Mouse (Mus musculus): Measurements from ENCODE around the gene Ly86.

Ly86 gene

DNA sequence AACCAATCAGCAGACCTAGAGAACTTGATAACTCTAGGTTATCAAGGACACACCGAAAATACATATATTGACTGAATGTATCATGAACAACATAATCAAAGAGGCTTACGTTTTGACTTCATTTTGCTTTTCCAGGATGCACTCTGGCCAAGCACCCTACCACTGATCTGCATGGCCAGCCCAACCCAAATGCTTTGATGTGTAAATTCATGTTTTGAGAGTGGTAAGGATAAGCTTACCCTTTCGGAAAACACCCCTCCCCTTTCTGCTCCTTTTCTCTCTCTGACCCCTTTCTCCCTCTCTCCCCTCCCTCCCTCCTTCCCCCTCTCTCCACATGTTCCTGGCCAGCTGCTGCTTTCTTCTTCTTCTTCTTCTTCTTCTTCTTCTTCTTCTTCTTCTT lies 88.1 kb downstream of the Ly86 start:
- no peak for DNase-seq

DNA sequence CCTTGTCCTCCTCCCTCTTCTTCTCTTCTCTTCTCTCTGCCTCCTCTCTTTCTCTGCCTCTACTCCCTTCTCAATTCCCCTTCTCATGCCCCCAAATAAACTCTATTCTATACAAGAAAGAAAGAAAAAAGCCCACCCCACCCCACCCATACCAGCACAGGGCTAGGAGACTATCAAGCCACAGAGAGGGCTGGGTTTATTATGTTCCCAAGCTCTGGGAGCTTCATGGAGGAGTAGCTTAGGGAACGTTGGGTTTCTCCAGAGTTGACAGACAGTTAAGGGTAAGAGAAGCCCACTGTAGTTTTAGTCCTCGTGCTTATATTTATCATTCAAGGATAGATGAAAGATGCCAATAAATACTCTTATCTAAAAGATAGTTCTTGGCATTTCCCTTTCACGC lies 88.7 kb downstream of the Ly86 start:
- no peak for DNase-seq

DNA sequence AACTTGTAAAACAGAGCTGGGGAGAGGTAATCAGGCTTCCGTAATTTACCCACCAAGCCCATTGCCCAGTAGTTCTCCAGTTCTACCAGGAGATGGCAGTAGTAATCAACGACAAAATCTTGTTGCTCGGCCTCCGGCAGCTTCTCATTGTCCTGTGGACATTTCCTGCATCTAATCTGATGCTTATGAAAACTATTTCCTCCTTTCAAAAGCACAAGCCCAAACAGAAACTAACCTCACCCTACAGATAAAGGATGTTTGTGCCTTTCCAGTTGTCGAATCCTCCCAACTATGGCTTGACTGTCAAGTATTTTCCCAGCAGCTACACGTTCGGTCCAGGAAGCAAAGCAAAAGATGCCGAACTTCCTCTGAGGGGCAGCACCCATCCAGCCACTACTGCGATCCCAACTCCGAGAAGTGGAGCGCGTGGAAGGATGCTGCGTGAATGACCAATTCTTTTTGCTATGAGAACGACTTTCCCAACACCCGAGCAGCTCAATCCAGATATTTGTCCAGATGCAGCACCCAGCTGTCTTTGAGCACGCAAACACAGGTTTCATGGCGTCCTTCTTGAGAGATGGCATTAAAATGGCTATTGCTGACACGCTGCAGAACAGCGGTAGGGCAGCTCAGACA lies 89.2 kb downstream of the Ly86 start:
- peak; percentile 62 for DNase-seq

DNA sequence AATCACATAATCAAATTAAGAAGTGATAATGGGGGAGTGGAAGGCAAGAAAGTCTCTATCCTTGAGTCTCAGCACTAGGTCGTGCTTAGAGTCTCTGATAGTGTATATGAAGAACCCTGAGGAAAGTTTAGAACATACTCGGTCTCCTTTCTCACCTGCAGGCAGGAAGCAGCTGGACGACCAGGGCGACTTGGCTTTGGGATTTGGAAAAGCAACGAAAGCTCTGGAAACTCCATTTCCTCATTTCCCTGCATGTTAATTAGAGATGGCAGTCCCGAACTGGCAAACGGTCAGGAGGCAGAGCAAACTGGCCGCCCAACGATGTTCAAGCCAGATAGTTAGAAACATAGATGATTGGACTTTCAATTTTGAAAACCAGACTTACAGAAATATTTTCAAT lies 89.8 kb downstream of the Ly86 start:
- no peak for DNase-seq

DNA sequence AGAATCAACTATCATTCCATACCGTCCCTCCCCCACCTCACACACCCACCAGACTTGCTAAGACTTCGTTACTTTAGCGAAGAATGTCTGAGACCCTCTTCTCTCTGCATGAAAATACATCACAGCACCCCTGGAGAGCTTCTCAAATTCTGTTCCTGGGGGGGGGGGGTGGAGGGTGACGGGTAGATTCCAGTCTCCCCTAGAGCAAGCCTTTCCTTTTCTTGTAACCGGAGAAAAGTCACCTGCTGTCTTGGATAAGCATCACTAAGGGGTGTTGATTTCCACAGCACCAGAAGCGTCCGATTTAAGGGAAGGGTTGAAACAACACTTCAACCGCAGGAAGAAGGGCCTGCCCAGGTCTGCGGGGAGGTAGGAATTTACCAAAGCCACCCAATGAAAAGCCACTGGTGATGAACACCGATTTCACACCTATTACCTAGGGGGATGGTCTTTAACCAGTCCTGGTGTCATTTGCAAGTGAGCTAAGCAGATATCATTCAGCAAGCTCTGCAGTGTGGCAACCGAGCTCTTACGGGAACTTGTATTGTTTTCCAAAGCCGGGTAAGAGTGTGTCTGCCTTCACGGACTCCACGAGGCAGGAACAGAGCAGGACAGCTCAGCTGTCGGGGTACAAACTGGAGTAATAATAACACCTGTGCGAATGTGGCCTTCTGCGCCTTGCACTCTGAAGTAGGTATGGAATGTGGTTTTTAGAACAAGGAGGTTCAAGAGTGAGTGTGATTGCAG lies 91.4 kb downstream of the Ly86 start:
- DNase-seq, result no peak

DNA sequence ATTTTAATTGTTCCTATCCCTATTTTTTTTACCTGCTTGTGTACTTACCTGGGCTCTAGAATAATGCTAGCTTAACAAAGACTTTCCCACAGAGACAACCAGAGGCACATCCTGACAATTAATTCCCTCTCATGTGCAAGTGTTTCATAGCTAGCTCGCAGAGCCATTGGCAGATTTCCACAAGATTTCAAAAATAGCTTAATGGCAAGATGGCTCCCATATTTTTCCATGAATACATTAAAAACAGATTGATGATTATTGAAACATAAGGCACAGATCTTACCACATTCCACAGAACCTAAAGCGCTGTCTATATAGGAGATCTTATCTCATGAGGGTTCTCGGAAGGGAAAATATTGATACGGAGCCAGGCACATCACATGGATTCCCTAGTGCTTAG lies 93.8 kb downstream of the Ly86 start:
- DNase-seq, result no peak

DNA sequence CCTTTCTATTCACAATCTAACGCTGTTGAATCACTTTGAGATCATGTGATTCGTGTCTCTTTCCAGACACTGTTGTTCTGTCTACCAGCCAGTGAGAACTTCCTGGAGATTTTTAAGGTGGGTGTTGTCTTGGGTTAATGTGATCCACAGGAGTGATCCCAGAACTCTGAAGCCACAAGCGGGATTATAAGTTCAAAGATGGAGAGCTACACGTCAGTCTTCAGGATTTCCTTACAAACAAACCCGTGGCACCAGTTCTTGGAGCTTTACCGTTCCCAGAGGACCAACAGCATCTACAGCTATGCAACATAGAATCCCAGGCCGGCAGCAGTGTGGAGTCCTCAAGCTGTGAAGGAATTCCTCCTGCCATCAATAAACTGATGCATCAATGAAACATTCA lies 94.5 kb downstream of the Ly86 start:
- no peak for DNase-seq

DNA sequence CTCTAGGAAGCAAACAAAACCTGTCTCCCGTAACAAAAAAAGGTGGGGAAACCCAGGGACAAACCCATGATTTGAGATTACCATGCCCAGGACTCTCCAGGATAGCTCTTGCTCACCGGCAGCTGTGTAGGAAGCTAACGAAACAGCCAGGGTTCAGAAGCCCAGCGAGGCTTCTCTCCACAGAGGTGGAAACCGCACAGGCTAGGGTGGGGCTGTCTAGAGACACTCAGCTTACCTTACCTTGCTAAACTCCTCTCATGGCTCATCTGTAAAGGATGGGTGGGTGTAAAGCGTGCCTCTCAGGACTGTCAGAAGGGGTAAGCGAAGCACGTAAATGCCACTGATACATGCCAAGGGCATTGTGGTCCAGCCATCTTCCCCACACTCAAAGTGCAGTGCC lies 94.9 kb downstream of the Ly86 start:
- peak; percentile 58 for DNase-seq

DNA sequence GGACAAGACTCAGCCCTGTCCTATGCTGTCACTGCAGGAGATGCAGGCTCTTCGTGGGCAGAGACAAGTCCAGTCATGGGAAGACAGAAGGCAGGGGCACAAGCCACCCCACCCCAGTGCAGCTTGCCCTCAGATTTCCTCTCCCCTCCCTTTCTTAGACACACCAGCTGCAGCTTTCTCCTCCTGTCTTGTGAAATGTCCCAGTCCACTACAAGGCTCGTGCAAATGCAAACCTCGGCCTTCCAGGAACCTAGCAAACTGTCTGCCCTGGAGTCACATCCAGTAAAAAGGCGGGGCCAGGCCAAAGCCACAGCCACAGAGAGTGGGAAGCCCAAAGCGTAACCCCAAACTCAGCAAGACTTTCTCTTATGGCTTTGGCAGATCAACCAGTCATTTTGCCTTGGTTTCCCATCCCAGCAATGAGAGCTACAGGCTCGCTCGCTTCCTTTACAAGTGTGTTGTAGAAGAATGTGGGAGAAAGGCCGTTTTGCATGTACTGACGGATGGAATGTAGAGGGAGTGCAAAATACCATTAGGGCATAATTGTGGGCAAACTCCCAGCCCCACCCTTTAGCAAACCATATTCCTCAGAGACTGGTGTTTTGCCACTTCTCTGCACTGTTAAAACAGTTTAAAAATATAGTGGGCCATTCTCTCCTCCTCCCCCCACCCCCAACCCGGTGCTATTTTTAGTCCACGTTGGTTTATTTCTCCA lies 95.7 kb downstream of the Ly86 start:
- no peak for DNase-seq

DNA sequence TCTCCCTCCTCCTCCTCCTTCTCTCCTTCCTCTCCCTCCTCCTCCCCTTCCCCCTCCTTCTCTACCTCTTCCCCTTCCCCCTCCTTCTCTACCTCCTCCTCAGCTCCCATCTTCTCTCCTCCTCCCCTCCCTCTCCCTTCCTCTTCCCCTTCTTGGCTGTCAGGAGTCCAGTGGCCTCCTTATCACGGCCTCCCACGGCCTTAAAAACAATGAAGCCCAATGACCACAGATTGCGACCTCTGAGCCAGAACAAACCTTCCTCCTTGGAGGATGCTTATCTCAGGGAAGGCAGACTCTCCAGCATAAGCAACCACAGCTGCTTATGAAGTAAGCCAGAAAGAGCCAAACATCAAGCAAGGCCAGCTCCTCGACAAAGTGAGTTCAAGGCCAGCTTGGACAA lies 97.0 kb downstream of the Ly86 start:
- no peak for DNase-seq

DNA sequence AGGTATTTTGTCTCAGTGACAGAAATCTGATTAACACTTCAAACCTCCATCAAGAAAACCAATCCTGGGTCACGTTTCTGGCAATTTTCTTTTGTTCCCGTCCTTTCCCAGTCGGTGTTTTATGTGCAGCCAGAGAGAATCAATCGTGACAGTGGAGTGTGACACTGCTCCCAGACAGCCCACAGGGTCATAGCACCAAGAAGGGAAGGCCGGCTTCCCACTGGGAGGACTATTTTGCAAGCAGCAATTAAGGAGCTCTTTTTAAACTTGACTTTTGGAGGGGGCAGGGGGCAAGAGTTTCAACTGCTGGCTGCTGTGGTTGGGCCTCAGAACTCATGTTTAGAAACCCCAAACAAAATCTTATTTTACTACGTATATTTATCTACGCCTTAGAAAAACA lies 97.5 kb downstream of the Ly86 start:
- DNase-seq, result no peak

DNA sequence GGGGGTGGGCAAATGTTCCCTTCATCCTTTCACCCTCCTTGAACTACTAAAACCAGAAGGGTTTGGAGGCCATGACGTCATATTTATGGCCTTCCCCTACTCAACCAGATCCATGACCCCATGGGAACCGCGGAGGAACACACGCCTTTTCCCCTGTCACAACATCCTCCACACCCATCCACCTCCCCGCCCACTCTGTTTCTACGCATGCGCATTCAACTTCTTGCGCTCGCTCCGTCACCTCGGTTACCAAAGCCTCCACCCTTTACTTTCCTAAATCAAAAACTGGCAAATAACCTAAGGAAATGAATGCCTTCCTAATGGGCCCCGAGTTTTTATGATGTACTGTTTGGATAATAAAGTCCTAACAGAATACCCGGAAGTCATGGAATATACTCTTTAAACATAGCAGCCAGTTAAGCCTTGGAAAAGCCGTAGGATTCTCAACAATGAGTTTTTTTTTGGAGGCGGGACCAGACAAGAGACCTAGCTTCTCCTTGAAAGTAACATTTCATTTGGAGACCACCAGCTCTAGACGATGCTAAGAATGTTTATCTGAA lies 101.8 kb downstream of the Ly86 start:
- DNase-seq, result no peak

DNA sequence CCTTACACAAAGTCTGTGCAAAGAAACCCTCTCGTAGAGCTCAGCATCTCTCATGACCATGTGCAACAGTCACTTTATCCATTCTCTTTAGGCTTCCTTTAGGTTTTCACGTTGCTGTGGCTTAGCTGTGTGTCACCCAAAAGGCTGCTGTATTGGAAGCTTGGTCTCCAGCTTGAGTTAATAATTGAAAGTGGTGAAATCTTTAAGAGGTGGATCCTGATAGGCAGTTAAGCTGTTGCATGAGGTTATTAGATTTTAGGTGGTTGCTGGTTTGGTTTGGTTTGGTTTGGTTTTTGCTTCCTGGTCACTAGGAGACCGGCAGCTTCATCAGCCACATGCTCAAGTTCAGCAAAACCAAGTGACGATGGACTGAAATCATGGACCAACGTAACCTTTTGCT lies 106.0 kb downstream of the Ly86 start:
- DNase-seq, result no peak

DNA sequence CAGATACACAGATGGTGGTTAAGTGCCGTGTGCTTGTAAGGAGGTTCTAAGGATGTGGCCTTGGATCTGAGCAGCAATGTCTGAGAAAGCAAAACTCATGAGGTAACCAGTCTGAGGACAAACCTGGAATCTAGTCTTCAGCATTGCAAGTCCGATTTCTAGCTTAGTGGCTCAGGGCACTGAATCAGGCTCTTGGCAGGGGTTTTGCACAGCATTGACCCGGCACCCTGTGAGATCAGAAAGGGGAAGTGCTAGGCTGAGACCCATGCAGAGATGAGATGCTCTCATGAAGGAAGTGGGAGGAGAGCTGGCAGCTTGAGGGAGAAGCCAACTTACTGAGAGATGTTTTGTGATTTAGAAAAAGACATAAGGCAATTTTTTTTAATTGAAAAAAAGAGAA lies 106.5 kb downstream of the Ly86 start:
- no peak for DNase-seq

DNA sequence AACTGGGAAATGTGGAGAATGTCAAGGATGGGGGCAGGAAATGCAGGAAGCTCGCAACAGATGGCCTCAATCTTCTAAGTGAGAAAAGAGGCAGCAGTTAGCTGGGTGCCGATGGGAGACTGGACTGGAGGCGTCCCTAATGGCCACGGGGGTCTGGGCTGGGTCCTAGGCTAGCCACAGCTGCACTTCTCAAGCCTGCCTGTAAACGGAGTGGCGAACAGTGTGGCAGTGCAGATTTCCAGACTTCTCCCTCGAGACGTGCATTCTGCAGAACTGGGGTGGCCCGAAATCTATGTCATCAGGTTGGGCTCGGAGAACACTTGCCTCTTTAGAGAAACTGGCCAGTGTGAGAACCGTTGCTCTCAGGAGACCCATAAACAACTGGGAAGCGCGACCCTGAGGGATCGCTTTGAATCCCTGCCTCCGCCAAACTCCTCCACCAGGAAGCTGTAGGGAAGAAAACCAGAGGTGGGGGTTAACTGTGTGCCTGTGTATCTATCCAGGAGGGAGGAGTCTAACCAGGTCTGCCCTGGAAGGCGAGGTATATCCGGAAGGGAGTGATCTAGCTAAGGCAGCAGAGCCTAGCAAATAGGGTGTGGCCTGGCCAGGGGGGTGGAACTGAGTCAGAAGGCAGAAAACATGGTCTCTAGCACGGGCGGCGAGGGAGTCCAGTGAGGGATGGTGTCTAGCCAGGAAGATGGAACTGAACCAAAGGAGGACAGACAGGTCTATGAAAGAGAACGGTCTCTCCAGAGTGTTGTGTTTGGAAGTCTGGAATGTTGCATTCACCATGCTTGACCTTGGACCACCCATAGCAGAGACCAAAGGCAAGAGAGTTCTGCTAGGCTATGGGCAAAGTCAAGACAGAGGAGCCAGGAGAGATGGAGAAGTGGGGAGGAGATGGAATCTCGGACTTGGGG lies 107.3 kb downstream of the Ly86 start:
- peak; percentile 47 for DNase-seq

DNA sequence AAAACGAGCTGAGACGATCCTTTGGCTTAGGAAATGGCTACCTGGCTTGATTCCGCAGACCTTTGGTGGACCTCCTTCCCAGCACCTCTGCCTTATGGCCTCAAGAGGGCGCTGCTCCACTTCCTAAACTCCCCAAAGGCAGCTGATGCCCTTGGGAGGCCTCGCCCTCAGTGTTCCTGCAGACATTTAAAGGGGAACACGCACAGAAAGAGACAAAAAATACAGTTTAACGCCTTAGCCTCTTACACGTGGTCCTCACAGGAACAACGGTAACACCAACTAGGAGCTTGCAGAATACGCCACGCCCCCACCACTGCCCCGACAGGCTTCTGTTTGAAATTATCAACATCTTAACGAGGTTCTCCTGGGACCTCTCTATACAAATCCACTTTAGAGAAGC lies 108.2 kb downstream of the Ly86 start:
- peak; percentile 74 for DNase-seq

DNA sequence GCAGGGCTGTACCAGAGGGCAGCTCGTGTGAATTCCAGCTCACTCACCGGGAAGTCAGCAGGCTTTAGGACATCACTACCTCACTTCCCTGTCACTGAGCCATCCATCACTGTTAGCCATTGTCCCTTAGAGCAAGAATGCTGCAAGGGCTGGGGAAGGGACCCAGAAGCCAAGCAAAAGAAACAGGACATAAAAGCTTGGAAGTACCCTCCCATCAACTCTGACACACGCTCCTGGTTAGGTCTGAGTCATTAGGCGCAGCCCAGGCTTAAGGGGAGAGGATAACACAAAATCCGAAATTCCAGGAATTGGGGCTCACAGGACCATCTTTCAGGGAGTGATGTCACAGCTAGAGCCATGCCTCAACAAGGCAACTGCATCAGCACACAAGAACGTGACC lies 109.3 kb downstream of the Ly86 start:
- no peak for DNase-seq

DNA sequence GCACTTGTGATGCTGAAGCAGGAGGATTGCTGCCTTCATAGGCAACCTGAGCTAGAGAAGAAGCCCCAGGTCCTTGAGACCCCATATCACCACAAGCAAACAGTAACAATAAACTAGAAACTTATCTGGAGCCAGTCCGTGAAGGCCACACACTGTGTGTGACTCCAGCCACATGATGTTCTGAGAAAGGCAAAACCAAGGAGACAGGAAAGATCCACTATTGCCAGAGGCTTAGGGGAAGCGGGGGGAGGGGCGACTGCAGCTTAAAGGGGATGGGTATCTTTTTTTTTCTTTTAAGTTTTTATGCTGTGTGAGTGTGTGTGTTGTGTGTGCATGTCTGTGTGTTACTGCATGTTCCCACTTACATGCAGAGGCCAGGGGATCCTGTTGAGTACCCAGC lies 110.6 kb downstream of the Ly86 start:
- no peak for DNase-seq

DNA sequence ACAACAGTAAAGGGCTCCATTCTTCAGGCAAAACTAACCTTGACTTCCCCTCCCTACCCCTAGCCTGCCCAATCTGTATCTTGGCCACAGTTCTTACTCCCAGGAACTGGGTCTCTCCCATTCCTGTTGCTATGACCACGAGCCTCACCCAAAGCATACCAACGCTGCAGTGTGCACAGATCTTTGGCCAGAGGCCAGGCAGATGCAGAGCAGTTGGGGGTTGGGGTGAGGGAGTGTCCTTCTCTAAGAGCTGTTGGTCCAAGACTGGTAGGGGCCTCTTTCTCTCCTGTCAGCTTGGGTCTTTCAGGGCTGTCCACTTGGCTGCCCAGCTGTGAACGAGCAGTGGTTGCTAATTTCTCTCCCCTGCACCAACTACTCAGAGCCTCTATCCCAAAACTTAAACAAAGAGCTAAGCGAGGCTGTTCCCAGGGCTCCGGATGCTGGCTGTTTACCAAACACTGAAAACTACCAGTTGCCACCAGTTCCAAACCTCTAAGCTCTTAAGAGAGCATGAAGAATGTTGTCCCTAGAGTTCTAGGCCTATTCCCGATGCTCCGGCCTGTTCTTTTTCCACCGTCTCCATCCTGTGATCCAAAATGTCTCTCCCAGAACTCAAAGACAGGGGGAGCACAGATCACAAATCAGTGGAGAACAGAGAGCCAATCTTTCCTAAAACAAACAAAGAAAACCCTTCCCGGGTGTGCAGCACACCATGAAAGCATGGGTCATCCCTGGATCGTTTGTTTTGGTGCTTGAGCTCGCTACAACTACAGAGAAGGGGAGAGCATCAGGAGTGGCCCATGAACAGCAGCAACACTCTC lies 112.2 kb downstream of the Ly86 start:
- DNase-seq, result no peak

DNA sequence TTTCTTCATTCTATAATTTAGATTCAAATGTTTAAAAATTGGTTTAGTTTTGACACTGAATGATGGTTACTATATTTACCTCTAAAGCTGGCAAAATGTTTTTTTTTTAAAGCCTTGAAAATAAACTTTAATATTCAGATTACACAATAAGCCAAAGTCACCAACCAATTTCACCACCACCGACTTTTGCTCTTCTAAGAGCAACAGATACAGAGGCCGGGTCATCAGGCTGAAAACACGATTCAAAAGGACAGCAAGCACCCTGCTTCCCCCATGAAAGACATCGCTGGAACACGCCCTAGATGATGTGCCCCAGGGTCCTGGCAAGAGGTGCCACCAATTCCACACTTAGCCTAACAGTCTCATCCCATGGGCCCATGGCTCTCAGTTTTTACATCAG lies 113.5 kb downstream of the Ly86 start:
- no peak for DNase-seq

DNA sequence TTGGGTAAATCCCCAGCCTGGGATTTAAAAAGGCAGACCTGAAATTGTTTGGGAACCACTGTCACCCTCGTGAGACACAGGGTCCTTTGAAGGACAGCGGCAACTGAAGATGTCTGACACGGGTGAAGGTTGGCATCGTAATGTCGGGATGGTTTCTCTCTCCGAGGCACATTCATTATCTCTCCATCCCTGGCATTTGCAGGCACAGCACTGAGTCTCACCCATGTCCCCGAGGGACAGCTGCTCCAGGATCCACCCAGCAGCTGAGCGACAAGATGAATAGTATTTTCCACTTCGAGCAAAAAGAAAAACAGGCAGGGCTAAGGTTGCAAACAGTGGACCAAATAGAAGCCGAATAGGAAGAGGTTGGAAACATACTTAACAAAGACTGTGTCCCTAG lies 114.0 kb downstream of the Ly86 start:
- no peak for DNase-seq

Data from thymus, postnatal 4 days (tissue).